Mouse (Mus musculus) WW6 (cell line): ENCODE measurements at regions not wholly inside any gene's neighbourhood (a gene's known extent, or its start where the extent isn't known, plus 50 kb on each side); places are given as distances from the start of the nearest gene placed in this dataset.

Experiments
- DNase-seq: peaks from one replicate; pipeline ENCODE4 v3.0.0-alpha.2; 2013; ENCODE audit warnings: low read depth, low spot score

DNA sequence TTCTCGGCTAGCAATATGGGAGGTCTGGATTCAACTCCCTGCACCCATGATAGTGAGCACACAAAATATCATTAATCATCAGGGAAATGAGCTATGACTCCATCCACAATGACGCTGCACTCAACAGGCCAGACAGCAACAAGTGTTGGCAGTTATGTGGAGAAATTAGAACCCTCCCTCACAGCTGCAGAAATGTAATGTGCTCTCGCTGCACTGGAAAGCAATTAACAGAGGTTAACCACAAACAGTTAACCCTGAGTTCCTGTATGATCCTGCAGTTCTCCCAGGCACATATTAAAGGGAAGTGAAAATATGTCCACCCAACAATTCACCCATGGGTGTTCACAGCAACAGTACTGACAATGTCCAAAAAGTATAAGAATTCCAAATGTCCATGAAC is 54.0 kb upstream of the Jade2 start:
- DNase-seq, result no peak

DNA sequence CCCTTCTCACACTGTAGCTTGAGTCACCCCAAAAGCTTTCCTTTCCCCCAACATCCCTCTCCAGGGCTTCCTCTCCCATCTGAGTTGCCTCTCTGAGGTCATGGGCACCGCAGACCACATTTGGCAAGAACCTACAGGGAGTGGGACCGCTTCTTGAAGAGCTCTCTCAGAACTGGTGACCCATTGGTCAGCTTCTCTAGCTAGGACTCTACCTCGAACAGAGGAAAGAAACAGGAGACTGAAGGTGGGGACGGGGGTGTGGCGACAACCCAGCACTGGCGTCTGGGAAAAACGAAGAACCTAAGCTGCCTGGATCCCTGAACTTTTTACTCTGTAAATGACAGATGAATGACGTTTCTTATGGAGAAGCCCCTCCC is 51.8 kb upstream of the Cdkn2aipnl start:
- no peak for DNase-seq

DNA sequence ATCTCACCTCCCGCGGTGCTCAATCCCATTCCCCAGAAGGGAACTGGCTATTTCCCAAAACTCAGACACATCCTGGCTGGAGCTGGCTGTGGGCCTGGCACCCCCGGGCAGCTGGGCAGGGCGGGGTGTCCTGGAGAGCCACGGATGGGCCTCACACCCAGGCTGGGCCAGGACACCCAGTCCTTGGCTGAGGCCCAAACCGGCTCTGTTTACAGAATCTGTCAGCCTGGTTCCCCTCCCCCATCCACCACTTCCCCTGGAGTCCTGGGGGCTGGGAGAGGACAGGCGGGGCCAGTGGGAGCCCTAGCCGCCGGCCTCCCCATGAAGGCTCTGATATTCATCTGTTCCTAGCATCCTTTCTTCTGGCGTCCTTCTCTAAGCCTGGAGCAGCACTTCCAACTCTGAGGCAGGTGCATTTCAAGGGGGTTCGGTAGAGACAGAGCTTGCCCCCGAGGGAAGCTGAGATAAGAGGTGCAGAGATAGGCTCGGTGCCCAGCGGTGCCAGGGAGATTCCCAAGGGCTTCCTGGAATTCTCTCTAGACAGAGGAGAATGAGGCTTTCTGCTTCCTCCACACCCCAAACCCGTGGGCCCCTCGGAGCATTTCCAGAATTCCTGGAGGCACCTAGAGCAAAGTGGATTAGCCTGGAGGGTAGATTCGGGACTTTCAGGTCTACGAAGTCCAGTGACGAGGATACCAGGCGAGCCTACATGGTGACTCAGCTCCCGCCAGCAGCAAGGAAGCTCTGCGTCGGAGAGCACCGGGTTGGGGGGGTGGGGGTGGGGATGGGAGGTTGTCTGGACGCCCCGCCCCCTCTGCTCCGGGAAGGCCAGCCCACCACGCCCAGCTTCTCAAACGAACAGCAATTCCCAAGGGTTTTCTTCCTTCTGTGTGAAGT is 51.2 kb upstream of the Cdkn2aipnl start:
- peak; percentile 40 for DNase-seq
